Mouse (Mus musculus) cerebellum, adult (tissue): ENCODE results near the gene Slc5a12.

ENCODE experiments used
- ATAC-seq: cut with Nextera tagmentation; 2 replicates; pipeline ENCODE4 v1.9.2; 2017; ENCODE audit warnings: mild to moderate bottlenecking, moderate library complexity, mixed read lengths; ENCODE audit not compliant: insufficient number of reproducible peaks, low FRiP score, low TSS enrichment

The Slc5a12 gene

GRCm38 (mm10) chr2:110596932-110597331 lies at the start of gene Slc5a12:
TSS of gene Slc5a12 (plus strand) at chr2:110597298.
- ATAC-seq = no peak

- no peak for ATAC-seq
Measured at GRCm38 (mm10) chr2:110556098-110556497, 41.0 kb upstream of the Slc5a12 start.

GRCm38 (mm10) chr2:110562621-110563020 lies 34.5 kb upstream of the Slc5a12 start:
- ATAC-seq = no peak

GRCm38 (mm10) chr2:110564673-110565627 lies 32.1 kb upstream of the Slc5a12 start:
- peak; percentile 61; the same call in 1 of the 2 replicates for ATAC-seq

- no peak for ATAC-seq
Measured at GRCm38 (mm10) chr2:110586692-110587091, 10.4 kb upstream of the Slc5a12 start.

- ATAC-seq = no peak
Measured at GRCm38 (mm10) chr2:110590007-110590406, 7.1 kb upstream of the Slc5a12 start.

GRCm38 (mm10) chr2:110592276-110592675 lies 4.8 kb upstream of the Slc5a12 start:
- no peak for ATAC-seq

- no peak for ATAC-seq
Measured at GRCm38 (mm10) chr2:110644358-110644757, 47.3 kb downstream of the Slc5a12 start.

GRCm38 (mm10) chr2:110644846-110645245 lies 47.7 kb downstream of the Slc5a12 start:
- no peak for ATAC-seq

GRCm38 (mm10) chr2:110663329-110663728 lies 66.2 kb downstream of the Slc5a12 start:
- peak; percentile 79; the same call in 1 of the 2 replicates for ATAC-seq

- no peak for ATAC-seq
Measured at GRCm38 (mm10) chr2:110671071-110671624, 74.0 kb downstream of the Slc5a12 start.
